Mouse (Mus musculus): ENCODE measurements around the gene Nphp4. TPM values are rescaled to one million over a fixed set of nuclear protein-coding genes. Genes with fewer than 3 reads are reported as not detected.

Nphp4 gene
- total RNA-seq (2017), result 0.19 TPM in 1 of 3 replicates, not detected in the others

GRCm38 (mm10) chr4:152476427-152477023 lies at the start of gene Nphp4:
TSS of gene Nphp4 (plus strand) at chr4:152476706.
- no peak for ATAC-seq (replicated peaks; ENCODE audit: insufficient number of reproducible peaks, low FRiP score, low TSS enrichment, poor library complexity, severe bottlenecking)

- ATAC-seq (replicated peaks; ENCODE audit: insufficient number of reproducible peaks, low FRiP score, low TSS enrichment, poor library complexity, severe bottlenecking), result no peak
Observed at GRCm38 (mm10) chr4:152428259-152428658, 48.2 kb upstream of the Nphp4 start.

DNA sequence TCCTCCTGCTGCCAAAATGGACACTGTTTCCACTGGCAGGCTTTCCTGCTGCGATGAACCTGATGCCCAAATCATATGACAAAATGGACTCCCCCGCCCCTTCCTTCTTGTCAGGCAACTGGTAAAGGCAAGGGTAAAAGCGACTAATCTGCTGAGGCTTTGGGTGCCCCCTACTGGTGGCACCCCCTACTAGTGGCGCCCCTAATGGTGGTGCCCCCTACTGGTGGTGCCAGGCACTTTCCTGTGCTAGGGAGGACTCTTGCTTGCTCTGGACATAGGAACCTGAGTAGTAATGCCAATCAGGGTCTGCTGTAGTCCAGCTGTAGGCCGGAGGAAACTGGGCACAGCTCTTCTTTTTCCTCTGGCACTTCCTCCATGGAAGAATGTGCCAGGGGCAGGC lies 44.2 kb upstream of the Nphp4 start:
- ATAC-seq (replicated peaks; ENCODE audit: insufficient number of reproducible peaks, low FRiP score, low TSS enrichment, poor library complexity, severe bottlenecking), result no peak

DNA sequence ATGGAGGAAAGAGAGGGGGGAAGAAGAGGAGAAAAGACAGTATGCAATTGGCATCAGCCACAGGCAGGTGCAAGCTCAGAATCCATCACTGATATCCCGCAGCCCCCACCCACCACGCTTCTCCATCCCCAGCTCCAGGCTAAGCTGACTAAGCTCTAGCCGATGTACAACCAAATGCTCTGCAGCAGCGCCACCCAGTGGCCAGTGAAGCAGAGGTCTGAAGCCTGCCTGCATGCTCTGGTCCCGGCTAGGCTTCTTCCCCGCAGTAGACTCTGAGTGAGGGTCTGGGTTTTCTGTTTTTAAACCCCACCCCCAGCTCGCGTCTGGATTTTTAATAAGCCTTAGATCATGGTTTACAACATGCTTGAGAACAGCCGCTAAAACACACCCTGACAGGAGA lies 41.7 kb upstream of the Nphp4 start:
- no peak for ATAC-seq (replicated peaks; ENCODE audit: insufficient number of reproducible peaks, low FRiP score, low TSS enrichment, poor library complexity, severe bottlenecking)

DNA sequence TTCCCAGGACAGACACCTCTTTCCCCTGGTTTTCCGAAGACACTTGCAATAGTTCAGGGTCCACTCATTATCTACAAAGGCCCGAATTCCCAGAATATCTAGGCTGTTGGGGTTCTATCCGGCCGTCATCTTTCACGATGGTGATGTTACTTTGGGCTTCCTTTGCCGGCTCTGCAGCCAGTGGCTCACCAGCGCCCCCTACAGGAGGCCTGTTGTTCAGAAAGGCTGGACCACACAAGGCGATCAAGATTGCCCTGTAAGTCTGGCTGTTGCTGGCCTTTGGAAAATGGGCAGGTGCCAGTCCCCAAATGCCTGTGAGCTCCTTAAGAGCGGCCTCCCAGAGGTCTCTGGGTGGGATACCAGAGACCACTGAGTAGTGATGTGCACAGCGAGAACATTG lies 41.3 kb upstream of the Nphp4 start:
- ATAC-seq (replicated peaks; ENCODE audit: insufficient number of reproducible peaks, low FRiP score, low TSS enrichment, poor library complexity, severe bottlenecking), result 0 out of 2 replicates have a peak, but pooled peaks have one; percentile 20

- ATAC-seq (replicated peaks; ENCODE audit: insufficient number of reproducible peaks, low FRiP score, low TSS enrichment, poor library complexity, severe bottlenecking), result no peak
Observed at GRCm38 (mm10) chr4:152440882-152441281, 35.6 kb upstream of the Nphp4 start.

DNA sequence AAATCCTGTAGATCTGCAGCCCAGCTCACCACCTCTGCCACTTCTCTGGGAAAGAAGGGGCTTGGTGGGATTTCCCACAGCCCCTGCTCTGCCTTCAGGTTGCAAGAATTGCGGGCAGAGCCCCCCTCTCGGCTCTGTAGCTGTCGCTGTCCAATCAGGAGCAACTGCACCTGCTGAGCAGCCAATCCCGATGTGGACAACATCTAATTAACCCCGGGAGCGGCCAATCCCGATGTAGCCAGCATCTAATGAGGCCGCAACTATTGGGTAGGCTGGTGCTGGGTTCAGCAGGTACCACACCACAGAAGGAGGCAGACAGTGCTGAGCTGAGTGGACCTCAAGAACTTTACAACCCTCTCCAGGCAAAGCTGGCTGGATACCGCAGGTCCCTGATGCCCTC lies 35.0 kb upstream of the Nphp4 start:
- ATAC-seq (replicated peaks; ENCODE audit: insufficient number of reproducible peaks, low FRiP score, low TSS enrichment, poor library complexity, severe bottlenecking), result no peak

- ATAC-seq (replicated peaks; ENCODE audit: insufficient number of reproducible peaks, low FRiP score, low TSS enrichment, poor library complexity, severe bottlenecking), result peak; percentile 34; the same call in 1 of the 2 replicates
Observed at GRCm38 (mm10) chr4:152446178-152446577, 30.3 kb upstream of the Nphp4 start.

DNA sequence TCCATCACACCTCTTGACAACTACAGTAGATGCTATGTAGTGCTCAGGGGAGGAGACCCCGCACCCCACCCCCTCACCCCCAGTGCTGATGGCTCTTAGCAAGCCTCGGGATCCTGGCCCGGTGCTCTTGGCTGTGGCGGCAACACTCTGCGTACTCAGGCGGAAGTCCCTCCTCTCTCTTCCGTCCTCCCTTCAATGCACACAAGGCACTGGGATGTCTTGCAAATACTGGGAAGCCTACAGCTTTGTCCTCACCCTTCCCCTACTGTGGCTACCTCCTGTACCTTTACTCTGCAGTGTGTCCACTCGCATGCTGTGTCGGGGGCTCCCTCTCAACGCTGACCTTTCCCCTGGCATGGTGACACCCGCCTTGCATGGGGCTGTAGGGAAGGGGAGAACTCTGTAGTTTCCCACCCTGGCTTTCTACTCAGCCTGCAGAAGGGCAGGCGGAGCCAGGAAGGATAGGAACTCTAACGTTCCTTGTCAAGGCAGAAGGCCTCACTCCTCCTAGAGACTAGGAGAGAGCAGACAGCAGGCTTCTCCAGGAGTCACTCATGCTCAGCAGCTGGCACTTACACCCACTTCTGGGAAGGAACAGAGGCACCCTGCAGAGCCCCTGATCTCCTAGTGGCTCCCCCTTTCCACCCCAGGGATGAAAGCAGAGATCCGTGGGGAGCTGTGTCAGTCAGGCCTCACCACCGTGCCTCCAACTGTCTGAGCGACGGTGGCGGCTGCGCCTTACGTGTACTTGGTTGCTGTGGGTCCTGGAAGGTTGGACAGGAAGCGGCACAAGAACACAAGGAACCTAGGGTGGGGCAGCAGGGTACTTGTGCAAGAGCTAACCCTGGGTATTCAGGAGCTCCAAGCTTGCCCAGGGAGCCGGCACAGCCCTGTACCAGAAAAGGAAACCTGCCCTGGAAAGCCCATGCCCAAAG lies 28.5 kb upstream of the Nphp4 start:
- ATAC-seq (replicated peaks; ENCODE audit: insufficient number of reproducible peaks, low FRiP score, low TSS enrichment, poor library complexity, severe bottlenecking), result peak; percentile 18

DNA sequence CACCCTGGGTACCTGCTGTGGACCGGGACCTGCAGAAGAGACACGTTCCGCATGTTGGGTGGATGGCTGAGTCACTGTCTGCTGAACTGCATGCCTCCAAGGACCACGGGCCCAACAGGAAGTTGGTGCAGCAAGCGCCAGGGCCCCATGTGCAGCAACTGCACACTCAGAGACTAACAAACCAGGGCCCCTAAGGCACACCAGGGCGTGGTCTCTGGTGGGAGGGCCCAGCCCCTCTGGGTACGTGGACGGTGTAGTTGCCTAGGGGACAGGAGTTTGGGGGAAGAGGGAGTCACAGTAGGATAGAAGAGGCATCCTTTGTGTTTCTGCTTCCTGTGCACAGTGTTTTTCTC lies 27.9 kb upstream of the Nphp4 start:
- peak; percentile 81 for ATAC-seq (replicated peaks; ENCODE audit: insufficient number of reproducible peaks, low FRiP score, low TSS enrichment, poor library complexity, severe bottlenecking)

GRCm38 (mm10) chr4:152451371-152451770 lies 25.1 kb upstream of the Nphp4 start:
- no peak for ATAC-seq (replicated peaks; ENCODE audit: insufficient number of reproducible peaks, low FRiP score, low TSS enrichment, poor library complexity, severe bottlenecking)

- ATAC-seq (replicated peaks; ENCODE audit: insufficient number of reproducible peaks, low FRiP score, low TSS enrichment, poor library complexity, severe bottlenecking), result no peak
Observed at GRCm38 (mm10) chr4:152453079-152453478, 23.4 kb upstream of the Nphp4 start.

GRCm38 (mm10) chr4:152454153-152454552 lies 22.4 kb upstream of the Nphp4 start:
- no peak for ATAC-seq (replicated peaks; ENCODE audit: insufficient number of reproducible peaks, low FRiP score, low TSS enrichment, poor library complexity, severe bottlenecking)

DNA sequence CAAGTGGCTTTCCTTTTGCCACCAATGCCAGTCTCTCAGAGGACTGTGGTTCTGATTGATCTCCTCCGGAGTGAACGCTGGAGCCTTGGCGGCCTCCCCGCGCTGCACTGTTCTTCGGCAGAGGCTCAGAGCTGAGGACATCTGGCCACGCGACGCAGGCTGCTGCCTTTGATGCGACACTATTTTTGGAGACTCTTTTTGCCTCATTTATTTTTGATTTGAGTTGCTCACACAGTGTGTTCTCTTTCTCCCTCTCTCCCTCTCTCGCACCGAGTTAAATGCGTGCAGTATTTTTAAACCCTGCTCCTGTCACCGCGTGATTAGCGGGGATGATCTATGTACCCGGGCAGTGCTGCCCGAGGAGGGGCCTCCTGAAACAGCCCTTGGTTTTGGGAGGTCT lies 19.9 kb upstream of the Nphp4 start:
- ATAC-seq (replicated peaks; ENCODE audit: insufficient number of reproducible peaks, low FRiP score, low TSS enrichment, poor library complexity, severe bottlenecking), result no peak

GRCm38 (mm10) chr4:152457673-152458072 lies 18.8 kb upstream of the Nphp4 start:
- ATAC-seq (replicated peaks; ENCODE audit: insufficient number of reproducible peaks, low FRiP score, low TSS enrichment, poor library complexity, severe bottlenecking), result peak; percentile 36; the same call in 1 of the 2 replicates

DNA sequence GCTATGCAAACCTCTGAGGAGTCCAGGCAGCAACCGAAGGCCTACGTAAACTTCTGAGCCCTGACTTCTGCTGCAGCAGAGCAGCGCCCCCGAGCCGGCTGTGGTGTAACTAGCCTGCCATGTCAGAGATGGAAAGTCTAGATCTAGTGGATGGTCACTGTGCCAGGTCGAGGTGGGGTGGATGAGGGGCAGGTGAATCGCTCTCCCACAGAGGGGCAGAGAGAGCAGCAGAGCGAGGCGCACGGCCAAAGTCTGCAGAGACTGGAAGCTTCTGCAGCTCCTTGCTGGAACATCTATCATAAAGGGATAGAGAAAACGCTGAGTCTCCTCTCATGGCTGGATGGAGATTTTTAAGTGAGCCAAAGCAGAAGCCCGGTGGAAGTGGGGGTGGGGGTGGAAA lies 14.0 kb upstream of the Nphp4 start:
- ATAC-seq (replicated peaks; ENCODE audit: insufficient number of reproducible peaks, low FRiP score, low TSS enrichment, poor library complexity, severe bottlenecking), result no peak

DNA sequence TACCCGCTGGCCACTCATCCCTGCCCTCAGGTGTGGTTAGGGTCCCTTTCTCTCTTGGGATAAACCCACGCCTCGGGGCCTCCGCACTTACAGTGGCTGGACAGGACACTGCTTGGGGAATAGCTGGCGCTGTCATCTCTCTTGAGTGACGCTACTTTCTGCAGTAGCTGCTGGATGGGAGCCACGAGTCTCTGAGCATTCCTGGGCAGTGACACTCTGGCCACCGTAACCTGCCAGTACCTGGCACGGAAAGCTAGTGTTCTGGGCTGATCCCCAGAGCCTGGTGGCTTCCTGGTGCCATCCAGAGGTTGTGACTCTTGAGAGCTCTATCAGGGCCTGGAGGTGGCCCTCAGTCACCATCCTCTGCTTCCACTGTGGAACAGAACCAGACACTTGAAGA lies 13.4 kb upstream of the Nphp4 start:
- ATAC-seq (replicated peaks; ENCODE audit: insufficient number of reproducible peaks, low FRiP score, low TSS enrichment, poor library complexity, severe bottlenecking), result no peak

- ATAC-seq (replicated peaks; ENCODE audit: insufficient number of reproducible peaks, low FRiP score, low TSS enrichment, poor library complexity, severe bottlenecking), result no peak
Observed at GRCm38 (mm10) chr4:152465116-152465515, 11.4 kb upstream of the Nphp4 start.

GRCm38 (mm10) chr4:152466601-152467000 lies 9.9 kb upstream of the Nphp4 start:
- no peak for ATAC-seq (replicated peaks; ENCODE audit: insufficient number of reproducible peaks, low FRiP score, low TSS enrichment, poor library complexity, severe bottlenecking)

GRCm38 (mm10) chr4:152467951-152468350 lies 8.6 kb upstream of the Nphp4 start:
- ATAC-seq (replicated peaks; ENCODE audit: insufficient number of reproducible peaks, low FRiP score, low TSS enrichment, poor library complexity, severe bottlenecking), result no peak

Data from monocyte, adult 5-6 weeks (primary cell).